Mouse (Mus musculus) heart, embryonic 16.5 days (tissue): ENCODE data around the gene Crb2. TPM values are rescaled to one million over a fixed set of nuclear protein-coding genes. Genes with fewer than 3 reads are reported as not detected.

ENCODE experiments used
- ATAC-seq: fragments of 200-750 bp; cut with Nextera tagmentation; replicated peaks from 2 replicates; pipeline ENCODE4 v1.8.0; 2017; ENCODE audit warnings: moderate number of reproducible peaks; ENCODE audit not compliant: insufficient read depth, low FRiP score; ENCODE audit errors: extremely low read depth
- H3K27ac ChIP-seq: fragments of 300-500 bp; sonication (generic); 2 replicates; pipeline ENCODE4 v1.5.1; 2014; ENCODE audit warnings: mild to moderate bottlenecking, low read length, control low read depth, moderate library complexity
- H3K27me3 ChIP-seq: fragments of 300-500 bp; sonication (generic); 2 replicates; pipeline ENCODE4 v1.6.1; 2014; ENCODE audit warnings: low read length, mixed read lengths; ENCODE audit not compliant: control insufficient read depth, insufficient read depth
- H3K36me3 ChIP-seq: fragments of 300-500 bp; sonication (generic); 2 replicates; pipeline ENCODE4 v1.6.1; 2014; ENCODE audit not compliant: control insufficient read depth, insufficient read depth
- H3K4me1 ChIP-seq: fragments of 300-500 bp; sonication (generic); 2 replicates; pipeline ENCODE4 v1.6.1; 2014; ENCODE audit warnings: low read length, mixed read lengths; ENCODE audit not compliant: control insufficient read depth, insufficient read depth
- H3K4me2 ChIP-seq: fragments of 300-500 bp; sonication (generic); 2 replicates; pipeline ENCODE4 v1.6.1; 2014; ENCODE audit warnings: low read depth, mild to moderate bottlenecking, control low read depth, low read length
- H3K4me3 ChIP-seq: fragments of 300-500 bp; sonication (generic); 2 replicates; pipeline ENCODE4 v1.5.1; 2014; ENCODE audit warnings: mild to moderate bottlenecking, control low read depth, low read length
- H3K9ac ChIP-seq: fragments of 300-500 bp; sonication (generic); 2 replicates; pipeline ENCODE4 v1.6.1; 2014; ENCODE audit warnings: low read length, control low read depth
- H3K9me3 ChIP-seq: fragments of 300-500 bp; sonication (generic); replicated peaks from 2 replicates; pipeline ENCODE4 v1.6.1; 2016; ENCODE audit warnings: low read length; ENCODE audit not compliant: control insufficient read depth
- WGBS: fragments of 180-500 bp; shearing (Covaris S2); extraction: QIAGEN DNeasy Blood & Tissue Kit; methylation state at CpG from one replicate; pipeline ENCODE4 v1.1.7; 2014; 5-methylcytosine and 5-hydroxymethylcytosine counted together
- polyA plus RNA-seq: library from polyadenylated mRNA; unstranded; fragments of >200 nt; fragmentation: Nextera tagmentation; extraction: Ambion mirVana; gene quantifications from 2 replicates; pipeline ENCODE4 v1.2.1, GENCODE M21; 2015

Crb2 gene
- polyA plus RNA-seq, 1 experiment from 2014 or later, result 0.87 TPM

DNA sequence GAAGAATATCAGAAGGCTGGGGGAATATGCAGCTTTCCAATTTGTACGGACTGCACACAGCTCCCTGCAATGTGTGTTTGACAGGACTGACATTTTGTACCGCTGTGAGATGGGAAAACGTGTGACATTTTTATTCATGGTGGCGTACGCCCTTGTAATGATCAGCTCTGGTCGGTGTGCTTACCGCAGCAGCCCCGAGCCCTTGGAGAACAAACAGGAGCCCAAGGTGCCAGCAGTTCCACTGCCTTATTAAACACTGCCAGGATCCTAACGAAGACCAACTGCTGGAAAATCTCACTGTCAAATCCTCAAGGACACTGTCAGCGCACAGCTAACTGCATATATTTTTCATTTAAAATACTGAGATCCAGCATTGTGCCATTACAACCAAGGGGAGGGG lies 56.2 kb downstream of the Crb2 start:
- H3K9me3 ChIP-seq, result no peaks in the 10 kb centered on the region
- ATAC-seq, result no peak
- no peaks in the 10 kb centered on the region for H3K27me3 ChIP-seq
- 59% methylated on average over 10 of the region's 10 CpGs for WGBS
- no peak overlapping the region for H3K27ac ChIP-seq
- peaks cover 9% of the 10 kb centered on the region for H3K4me1 ChIP-seq
- no peak overlapping the region for H3K4me3 ChIP-seq
- no peak overlapping the region for H3K9ac ChIP-seq
- no peak overlapping the region for H3K4me2 ChIP-seq
- H3K36me3 ChIP-seq, result no peaks in the 10 kb centered on the region

DNA sequence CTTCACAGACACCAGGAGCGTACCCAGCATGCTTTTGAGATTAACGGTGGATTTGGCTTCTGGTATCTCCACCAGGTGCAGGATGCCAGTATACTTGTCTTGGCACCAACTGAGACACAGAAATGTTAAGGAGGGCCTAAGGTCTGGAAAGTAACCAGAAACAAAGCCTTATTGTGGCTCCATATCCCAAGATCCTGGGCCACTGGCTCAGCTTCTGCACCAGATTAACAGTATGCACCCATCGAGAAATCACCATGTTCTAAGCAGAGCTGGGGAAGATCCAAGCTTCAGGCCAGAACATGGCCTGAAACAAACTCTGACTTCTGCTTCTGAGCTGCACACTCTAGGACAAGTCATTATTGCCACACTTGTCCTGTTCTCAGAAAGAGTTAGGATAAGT lies 60.9 kb downstream of the Crb2 start:
- no peak overlapping the region for H3K4me3 ChIP-seq
- ATAC-seq, result no peak

DNA sequence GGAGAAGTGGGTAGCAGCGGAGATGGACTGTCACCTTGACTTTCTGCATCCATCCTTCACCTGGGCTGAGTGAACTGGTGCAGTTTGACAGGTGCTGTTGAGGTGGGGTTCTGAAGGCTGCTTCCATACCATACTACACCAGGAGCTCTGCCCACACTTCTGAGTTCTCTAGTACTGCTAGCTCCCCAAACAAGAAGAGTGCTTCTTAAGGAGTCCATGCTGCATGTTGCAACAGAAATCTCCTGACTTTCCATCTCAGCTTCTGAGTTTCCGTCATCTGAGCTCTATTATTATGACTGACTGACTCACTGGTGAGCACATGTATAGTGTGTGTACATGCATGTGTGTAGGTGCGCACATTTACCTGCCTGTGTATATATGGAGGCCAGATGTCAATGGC lies 61.5 kb downstream of the Crb2 start:
- WGBS, result 86% methylated on average over 3 of the region's 3 CpGs
- Histone ChIP-seq H3K36me3 (no peaks in the 10 kb centered on the region), H3K4me3 (no peak overlapping the region), H3K4me2 (no peak overlapping the region), H3K27ac (no peak overlapping the region), H3K9me3 (no peaks in the 10 kb centered on the region), H3K27me3 (no peaks in the 10 kb centered on the region), H3K4me1 (peaks cover 5% of the 10 kb centered on the region), H3K9ac (no peak overlapping the region)
- ATAC-seq, result no peak

More for the DNA sequence above, 60.9 kb downstream of the Crb2 start:
- no peak overlapping the region for H3K4me2 ChIP-seq
- no peak overlapping the region for H3K9ac ChIP-seq
- no peaks in the 10 kb centered on the region for H3K27me3 ChIP-seq
- no peaks in the 10 kb centered on the region; the same call in 1 of the 2 replicates for H3K4me1 ChIP-seq
- no peaks in the 10 kb centered on the region for H3K36me3 ChIP-seq
- 90% methylated on average over 3 of the region's 3 CpGs for WGBS
- H3K27ac ChIP-seq, result no peak overlapping the region
- no peaks in the 10 kb centered on the region for H3K9me3 ChIP-seq

DNA sequence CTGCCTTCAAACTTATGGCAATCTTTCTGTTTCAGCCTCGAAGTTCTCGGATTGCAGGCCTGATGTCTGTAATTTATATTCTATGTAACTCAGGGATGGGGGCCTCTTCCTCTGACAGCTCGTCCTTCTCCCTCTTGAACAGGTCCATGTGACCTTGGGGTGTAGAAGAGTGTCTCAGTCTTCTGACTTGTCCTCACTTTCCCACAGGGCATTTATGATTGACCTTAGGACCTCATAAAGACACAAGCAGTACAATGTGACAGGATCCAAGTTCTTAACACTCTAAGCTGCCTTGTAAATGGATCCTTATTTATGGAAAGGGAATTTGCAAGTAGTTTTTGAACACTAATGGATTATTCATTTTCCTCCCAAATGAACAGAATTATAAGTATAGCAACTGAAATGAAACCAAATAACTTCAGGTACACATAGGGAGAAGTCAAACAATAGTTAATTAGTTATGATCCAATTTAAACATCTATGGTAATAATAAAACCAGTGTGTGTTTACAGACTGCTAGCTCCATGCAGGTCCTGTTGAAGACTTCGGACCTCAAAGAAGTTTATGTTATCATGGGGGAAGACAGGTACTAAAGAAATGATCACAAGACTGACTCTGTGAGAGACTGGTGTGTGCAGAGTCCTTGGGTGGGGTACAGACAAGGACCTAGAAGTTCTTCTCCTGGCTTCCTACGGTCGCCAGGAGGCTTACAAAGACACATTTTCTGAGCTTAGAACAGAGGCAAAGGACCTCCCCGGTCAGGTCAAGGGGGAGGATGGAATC lies 62.3 kb downstream of the Crb2 start:
- no peak for ATAC-seq
- Histone ChIP-seq H3K4me2 (no peak overlapping the region), H3K9ac (no peak overlapping the region), H3K27ac (no peak overlapping the region), H3K9me3 (no peaks in the 10 kb centered on the region), H3K4me1 (peaks cover 12% of the 10 kb centered on the region), H3K27me3 (no peaks in the 10 kb centered on the region), H3K4me3 (no peak overlapping the region), H3K36me3 (no peaks in the 10 kb centered on the region)
- 79% methylated on average over 7 of the region's 7 CpGs for WGBS

GRCm38 (mm10) chr2:37839922-37840321 lies 63.9 kb downstream of the Crb2 start:
- Histone ChIP-seq H3K9me3 (no peaks in the 10 kb centered on the region), H3K4me3 (no peak overlapping the region), H3K4me1 (peaks cover 12% of the 10 kb centered on the region), H3K36me3 (peaks cover 2% of the 10 kb centered on the region; the same call in 1 of the 2 replicates), H3K27me3 (no peaks in the 10 kb centered on the region), H3K27ac (no peak overlapping the region), H3K4me2 (no peak overlapping the region), H3K9ac (no peak overlapping the region)
- ATAC-seq, result no peak

GRCm38 (mm10) chr2:37842151-37842569 lies 66.1 kb downstream of the Crb2 start:
- whole genome bisulfite sequencing, result 16% methylated on average over 7 of the region's 7 CpGs
- H3K4me2 ChIP-seq, result no peak overlapping the region
- H3K36me3 ChIP-seq, result peaks cover 2% of the 10 kb centered on the region; the same call in 1 of the 2 replicates
- no peaks in the 10 kb centered on the region for H3K27me3 ChIP-seq
- peak; percentile 23; the same call in 1 of the 2 replicates for ATAC-seq
- no peak overlapping the region for H3K27ac ChIP-seq
- peaks cover 12% of the 10 kb centered on the region for H3K4me1 ChIP-seq
- H3K9ac ChIP-seq, result no peak overlapping the region
- no peaks in the 10 kb centered on the region for H3K9me3 ChIP-seq
- H3K4me3 ChIP-seq, result no peak overlapping the region

DNA sequence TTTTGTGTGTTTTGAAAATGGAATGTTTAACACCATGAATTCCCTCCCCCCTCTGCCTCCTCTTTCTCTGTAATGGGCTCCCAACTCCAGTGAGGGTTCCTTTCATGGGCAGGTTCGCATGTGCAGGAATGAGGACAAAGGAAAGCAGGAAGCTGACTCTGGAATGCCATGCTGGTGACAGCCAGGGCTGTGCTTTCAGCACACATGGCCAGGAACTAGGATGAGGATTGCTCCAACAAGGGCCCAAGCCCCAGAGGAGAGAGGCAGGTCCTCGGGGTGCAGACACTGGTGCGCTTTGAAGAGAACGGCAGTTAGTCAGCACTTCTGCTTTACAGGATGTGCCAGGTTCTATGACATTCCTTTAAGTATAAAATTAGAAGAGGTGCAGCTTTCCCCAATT lies 66.7 kb downstream of the Crb2 start:
- H3K4me1 ChIP-seq, result peaks cover 12% of the 10 kb centered on the region
- no peaks in the 10 kb centered on the region for H3K9me3 ChIP-seq
- H3K27me3 ChIP-seq, result no peaks in the 10 kb centered on the region
- WGBS, result 26% methylated on average over 4 of the region's 4 CpGs
- ATAC-seq, result 0 out of 2 replicates have a peak, but pooled peaks have one; percentile 58
- no peak overlapping the region for H3K9ac ChIP-seq
- no peak overlapping the region for H3K27ac ChIP-seq
- H3K4me2 ChIP-seq, result no peak overlapping the region
- H3K4me3 ChIP-seq, result no peak overlapping the region
- H3K36me3 ChIP-seq, result peaks cover 2% of the 10 kb centered on the region; the same call in 1 of the 2 replicates

Other genes with a start within 250 kb of the Crb2 start
- 21.9 and 24.9 TPM in 2 replicates for gene Strbp, start 72.4 kb upstream of the Crb2 start, polyA plus RNA-seq